Mouse (Mus musculus): ENCODE measurements around the gene Sec23b. TPM values are rescaled to one million over a fixed set of nuclear protein-coding genes. Genes with fewer than 3 reads are reported as not detected.
"Not testable (repeated sequence)": the region's sequence is repeated elsewhere in the genome, so short reads cannot be mapped to it uniquely, and the experiment has no call there.

Sec23b gene
- 10 to 100 TPM; 37.6 to 37.7 TPM for total RNA-seq (2021)

DNA sequence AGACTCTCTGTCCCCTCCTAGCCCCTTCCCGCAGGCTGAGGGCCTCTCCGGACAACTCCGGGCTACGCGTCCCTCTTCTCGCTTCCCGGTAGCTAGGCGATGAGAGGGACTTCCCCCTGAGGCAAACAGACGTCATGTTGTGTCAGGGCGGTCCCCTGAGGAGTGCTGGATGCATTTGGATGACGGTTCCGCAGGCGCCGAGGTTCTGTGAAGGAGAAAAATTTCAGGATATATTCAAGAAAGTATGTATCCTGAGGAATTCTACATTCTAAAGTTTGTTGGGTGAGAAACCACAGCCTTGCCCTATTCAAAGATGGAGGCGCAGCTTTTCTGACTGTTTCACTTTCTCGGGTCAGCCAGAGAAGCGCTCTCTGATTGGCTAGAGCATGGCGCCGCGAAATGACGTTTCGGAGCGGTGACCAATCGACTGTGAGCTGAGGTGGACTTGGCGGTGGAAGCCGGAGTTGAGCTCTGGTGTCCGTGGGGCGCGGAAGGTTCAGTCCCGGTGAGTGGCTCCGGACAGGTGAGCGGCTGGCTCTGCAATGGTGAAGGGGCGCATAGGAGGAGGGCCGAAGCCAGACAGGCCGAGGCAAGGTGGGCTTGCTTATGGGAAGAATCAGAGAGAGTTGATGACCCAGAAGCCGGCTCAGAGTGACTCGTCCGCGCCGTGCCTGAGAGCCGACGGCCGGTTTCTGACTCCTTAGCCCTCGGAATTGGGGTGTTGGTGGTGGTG lies at the start of gene Sec23b:
TSS of gene Sec23b (plus strand) at position 410 of the 733 bp plus-strand sequence.
- peak; percentile 97 for DNase-seq

DNA sequence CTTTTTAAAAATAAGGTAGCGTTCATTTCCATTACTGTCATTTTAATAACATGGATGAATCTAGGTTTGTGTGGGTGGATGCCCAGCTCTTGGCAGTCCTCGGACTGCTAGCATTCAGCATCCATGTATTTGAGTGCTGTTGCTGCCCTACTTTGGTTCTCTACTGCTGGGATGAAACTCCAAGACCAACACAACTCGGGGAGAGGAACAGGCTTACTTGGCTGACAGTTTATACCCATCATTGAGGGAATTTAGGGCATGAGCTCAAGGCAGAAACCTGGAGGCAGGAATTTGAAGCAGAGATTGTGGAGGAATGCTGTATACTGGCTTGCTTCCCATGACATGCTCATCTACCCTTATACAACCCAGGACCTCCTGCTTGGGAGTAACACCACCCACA lies 41.4 kb upstream of the Sec23b start:
- no peak for DNase-seq

DNA sequence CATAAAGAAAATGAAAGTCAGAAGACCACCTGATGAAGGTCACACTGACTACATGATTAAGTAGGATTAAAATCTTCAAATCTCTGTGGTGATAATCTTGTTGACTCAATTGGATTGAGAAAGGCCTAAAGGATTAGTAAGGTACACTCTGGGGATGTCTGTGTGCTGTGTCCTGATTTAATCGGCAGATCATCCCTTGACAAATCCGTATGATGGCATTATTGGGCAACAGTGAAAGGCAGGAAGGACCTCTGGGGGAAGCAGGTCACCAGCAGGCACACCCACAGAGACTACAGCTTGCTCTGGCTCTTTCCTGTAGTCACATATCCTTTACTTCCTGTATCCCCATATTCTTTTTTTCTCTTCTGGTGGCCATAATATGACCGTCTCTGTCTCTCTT lies 36.3 kb upstream of the Sec23b start:
- DNase-seq, result no peak

DNA sequence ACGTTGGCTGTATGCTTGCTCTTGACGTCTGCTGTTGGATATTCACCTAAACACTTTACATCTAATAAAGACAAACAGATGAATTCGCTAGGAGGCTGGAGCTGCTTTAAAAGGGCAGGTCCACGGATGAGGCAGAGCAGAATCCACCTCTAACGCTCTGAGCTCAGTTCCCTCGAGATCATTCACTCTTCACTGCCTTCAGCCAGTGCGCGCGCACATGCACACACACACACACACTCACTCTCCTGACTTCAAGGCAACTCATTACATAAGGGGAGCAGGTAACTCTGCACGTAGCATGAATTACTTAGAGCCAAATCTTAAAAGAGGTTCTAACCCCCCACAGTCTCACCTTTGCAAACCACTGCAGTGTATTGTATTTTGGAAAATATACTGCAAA lies 30.2 kb upstream of the Sec23b start:
- no peak for DNase-seq

DNA sequence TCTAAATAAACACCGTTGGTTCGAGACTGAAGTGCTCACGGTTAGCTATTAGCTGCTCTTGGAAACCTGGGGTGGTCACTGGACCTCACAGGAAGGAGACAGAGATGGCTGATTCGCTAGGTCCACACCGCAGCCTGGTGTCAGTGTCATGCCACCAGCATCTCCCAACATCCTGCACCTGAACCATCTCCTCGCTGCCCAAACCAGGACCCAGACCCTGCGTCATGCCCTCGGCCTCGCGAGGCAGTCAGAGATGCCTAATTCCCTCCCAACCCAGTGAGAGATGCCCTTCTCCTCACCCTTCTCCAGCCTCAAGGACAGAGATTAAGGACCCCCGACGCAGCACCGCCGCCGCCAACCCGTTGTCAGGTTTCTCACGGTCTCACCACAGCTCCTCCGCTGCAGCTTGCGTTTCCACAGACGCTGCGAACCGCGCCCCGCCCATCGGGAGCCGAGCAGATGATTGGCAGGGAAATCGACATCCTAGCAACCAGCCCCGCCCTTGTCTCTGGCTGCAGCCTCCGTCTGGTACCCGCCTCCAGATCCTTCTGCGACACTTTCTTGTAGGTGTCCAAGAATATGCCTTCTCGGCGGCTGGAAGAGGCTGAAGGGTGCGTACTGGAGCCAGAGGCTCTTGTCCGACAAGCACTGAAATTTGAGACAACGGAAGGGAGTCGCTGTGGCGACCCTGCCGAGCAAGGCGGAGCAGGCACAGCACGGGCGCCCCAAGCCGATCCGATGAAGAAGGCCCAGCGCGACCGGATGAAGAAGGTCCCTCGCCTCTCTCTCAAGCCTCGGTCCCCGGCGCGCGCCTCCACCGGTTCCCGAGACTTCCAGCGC lies 28.8 kb upstream of the Sec23b start, which contains the start of the genes Dzank1 and Polr3f:
TSS of gene Dzank1 (minus strand) at position 434 of the 840 bp plus-strand sequence.
TSS of gene Polr3f (plus strand) at position 738 of the 840 bp plus-strand sequence.
- peak; percentile 95 for DNase-seq

DNA sequence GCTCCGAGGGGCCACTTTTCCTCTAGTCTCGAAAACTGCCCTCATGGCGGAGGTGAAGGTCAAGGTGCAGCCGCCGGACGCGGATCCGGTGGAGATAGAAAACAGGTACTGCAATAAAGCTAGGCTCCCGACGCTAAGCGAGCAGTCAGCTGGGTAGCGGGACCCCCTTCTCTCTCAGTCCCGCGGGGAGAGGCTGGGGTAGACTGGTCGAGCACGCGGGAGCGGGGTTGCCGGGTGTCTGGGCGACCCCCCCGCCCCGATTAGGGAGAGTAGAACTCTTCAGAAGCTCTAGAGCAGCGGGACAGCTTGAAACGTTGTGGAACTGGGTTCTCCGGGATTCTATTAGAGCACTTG lies 28.2 kb upstream of the Sec23b start:
- DNase-seq, result no peak

DNA sequence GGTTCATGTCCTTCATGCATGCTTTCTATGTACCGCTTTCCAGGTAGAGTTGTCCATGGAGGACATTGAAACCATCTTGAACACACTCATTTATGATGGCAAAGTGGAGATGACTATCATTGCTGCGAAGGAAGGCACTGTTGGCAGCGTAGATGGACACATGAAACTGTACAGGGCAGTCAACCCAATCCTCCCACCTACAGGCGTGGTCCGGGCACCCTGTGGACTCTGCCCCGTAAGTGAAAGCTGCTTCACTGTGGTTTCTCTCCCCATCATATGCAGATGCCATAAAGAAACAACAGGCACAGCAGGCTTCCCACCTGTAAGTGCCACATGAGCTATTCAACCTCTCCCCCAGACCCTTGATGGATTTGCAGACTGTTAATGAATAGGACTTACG lies 18.9 kb upstream of the Sec23b start:
- DNase-seq, result no peak

DNA sequence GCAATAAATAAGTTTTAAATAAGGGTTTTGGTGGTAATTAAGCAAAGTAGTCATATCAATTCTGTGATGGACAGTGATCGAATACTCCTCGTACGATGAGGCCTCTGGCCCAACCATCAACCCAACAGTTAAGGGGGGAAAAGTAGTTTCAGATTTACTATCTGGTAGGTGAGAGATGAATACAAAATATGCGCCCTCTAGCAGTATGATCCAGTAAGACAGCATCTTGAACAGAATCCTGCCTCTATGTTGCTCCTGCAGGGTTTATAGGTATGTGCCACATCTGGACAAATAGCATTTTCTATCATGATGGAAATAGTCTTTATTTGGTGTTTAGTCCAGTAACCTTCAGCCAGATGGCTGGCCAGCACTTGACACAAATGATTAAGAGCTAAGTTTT lies 14.8 kb upstream of the Sec23b start:
- no peak for DNase-seq

DNA sequence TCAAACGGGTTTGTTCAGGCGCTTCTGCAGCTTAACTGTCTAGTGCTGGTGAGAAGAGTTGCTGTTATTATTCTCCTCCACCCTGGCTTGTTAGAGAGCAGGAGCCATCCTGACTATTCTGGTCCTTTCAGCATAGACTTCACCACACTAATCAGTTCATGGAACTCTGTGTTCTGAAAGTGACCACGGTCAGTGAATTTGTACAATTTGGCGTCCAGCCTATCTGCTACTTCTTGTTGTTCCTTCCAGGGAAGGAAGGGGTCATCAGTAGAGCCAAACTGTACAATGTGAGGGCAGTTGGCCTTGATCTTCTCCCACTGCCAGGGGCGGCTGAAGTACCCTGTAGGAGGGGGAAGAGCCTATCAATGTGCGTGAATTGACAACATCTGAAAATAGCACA lies 12.4 kb upstream of the Sec23b start:
- peak; percentile 11 for DNase-seq

DNA sequence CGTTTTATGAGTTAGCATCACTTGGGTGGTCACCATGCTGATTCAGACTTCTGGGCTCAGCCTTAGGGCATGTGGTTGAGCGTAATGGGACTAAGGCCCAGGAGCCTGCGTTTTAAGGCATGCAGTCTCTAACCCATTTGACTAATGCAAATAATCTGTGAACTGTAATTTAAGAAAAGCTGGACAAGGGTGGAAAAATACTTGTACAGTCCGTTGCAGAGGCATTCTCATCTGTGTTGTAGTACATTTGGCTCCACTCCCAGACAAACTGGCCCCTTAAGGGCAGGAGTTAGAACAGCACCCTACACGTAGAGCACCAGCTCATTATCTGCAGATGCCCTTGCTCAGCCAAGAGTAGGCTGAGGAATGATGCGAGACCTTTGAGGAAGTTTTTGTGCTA lies 11.4 kb upstream of the Sec23b start:
- peak; percentile 32 for DNase-seq

DNA sequence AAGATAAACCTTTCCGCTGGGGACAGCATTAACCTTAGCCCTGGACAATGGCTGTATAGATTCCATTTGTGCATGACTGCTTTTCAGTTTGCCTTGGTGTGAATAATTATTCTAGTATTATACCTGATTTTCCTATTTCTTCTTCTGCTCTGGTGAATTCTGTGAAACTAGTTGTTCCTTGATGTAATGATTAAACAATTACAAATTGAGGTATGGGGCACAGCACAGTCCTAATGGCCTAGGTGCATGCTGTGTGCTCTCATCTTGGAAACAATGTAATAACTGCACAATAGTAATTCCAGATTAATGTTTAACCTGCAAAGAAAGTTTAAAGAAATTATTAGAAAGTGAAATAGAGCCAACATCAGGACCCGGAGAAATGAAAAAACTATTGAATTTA lies 11.0 kb upstream of the Sec23b start:
- no peak for DNase-seq

DNA sequence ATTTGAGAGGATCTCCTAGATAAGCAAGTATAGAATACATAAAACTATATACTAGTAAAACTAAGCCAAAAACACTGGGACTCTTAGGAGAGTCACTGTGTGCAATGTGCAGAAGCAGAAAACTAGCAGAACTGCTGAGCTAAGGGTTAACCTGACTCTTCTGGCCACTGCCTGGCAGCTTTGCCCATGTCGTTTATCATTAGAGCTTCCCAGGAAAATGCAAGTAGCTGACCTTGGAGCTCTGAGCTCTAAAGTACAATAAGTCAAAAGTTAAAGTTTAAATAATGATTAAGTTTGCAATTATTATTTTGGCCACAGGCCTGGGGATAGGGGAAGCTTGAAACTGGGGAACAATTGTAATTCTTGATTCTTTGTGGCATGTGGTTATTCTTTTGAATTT lies 10.5 kb upstream of the Sec23b start:
- DNase-seq, result no peak

DNA sequence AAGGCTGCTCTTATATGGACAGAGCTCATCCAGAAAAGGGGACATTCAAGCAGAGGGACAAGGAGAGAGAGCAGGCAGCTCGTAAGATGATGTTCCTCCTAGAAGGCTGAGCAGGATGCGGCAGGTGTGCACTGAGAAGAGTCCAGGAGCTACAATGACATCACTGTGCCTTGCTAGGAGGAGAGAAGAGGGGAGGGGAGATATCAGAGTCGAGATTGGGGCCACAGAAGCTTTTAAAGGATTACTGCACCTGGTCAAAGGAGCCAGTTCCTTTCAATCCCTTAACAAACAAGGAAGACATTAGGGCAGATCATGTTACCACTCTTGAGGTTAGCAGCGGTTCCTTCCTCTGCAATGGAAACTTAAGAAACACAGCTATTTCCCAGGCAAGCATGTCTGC lies 8.5 kb upstream of the Sec23b start:
- no peak for DNase-seq

DNA sequence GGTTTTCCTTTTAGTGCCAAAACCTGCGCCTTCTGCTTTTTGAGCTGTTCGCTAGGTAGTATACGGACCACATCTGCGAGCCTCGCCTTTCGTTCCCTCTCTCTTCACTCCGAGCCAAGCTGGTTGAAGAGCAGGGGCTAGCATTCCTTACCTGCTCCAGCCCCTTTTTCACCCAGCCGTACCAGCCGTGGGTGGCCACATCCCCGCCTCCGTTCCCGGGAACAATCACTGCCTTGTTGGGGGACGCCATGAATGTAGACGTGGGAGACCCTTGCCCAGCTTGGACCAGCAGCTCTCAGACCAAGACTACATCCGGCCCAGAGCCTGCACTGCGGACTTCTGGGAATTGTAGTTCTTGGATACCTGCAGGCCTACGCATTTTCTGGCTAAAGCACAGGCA lies 5.5 kb upstream of the Sec23b start, which contains the start of gene Rbbp9:
TSS of gene Rbbp9 (minus strand) at position 341 of the 400 bp plus-strand sequence.
- DNase-seq, result peak; percentile 55

DNA sequence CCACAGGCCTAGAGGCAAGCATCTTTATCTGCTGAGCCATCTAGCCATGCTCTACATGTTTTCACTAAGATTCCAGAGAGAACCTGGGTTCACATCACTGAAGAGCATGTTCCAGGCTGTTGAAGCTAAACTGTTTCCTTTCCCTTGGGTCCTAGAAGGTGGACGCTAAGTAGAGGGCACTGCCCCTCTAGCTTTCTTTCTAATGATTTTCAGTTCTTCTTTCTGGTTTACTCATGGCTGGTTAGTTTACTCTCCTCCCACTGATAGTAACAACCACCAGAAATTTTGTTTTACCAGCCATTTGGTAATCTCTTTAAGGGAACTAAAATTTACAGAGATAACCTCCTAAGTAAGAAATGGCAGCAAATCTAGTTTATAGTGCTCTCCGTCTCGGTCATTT lies 2.1 kb upstream of the Sec23b start:
- no peak for DNase-seq

DNA sequence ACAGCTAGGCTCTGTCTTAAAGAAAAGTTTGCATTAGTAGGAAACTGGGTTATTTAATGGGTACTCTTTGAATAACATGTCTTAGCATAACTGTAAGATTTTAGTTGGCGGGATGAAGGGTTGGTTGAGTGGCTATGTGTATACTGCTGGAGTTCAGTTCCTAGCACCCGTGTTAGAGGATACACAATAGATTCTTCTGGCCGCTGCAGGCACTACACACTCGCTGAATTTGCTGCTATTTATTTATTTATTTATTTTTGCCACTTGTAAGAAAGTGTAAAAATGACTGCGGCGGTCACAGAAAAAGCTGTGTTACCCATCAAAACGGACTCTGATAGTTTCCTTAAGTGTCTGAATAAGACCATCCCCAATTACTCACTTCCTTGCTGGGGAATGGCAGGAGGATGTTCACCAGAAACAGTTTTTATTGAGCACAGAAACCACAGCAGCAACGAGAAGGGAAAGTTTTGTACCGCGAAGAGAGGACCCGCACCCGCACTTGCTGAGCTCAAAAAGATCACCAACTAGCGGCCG lies 676 bp upstream of the Sec23b start:
- DNase-seq, result no peak

DNA sequence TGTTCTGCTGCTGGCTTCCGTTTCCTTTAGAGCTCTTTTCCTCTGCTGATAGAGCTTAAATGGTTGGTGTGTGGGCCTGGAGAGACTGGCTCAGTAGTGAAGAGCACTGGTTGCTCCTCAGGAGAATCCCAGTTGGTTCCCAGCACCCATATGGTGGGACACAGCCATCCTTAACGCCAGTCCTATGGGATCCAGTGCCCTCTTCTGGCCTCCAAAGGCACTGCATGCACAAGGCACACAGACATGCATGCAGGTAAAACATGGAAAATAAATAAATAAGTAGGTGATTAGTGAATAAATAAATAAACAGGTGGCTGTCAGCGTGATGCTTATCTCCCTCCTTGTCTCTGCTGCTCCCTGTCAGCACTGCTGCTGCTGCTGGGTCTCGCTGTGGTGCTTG lies 32.7 kb downstream of the Sec23b start:
- DNase-seq, result no peak

DNA sequence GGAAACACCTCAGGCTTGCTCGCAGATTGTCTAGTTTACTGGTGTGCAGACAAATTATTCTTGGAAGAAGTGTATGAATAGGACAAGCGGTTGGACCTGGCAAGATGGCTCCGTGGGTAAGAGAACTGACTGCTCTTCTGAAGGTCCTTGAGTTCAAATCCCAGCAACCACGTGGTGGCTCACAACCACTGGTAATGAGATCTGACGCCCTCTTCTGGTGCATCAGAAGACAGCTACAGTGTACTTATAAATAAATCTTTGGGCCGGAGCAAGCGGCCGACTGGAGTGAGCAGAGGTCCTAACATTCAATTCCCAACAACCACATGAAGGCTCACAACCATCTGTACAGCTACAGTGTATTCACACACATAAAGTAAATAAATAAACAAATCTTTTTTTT lies 37.0 kb downstream of the Sec23b start:
- DNase-seq, result not testable (repeated sequence)

DNA sequence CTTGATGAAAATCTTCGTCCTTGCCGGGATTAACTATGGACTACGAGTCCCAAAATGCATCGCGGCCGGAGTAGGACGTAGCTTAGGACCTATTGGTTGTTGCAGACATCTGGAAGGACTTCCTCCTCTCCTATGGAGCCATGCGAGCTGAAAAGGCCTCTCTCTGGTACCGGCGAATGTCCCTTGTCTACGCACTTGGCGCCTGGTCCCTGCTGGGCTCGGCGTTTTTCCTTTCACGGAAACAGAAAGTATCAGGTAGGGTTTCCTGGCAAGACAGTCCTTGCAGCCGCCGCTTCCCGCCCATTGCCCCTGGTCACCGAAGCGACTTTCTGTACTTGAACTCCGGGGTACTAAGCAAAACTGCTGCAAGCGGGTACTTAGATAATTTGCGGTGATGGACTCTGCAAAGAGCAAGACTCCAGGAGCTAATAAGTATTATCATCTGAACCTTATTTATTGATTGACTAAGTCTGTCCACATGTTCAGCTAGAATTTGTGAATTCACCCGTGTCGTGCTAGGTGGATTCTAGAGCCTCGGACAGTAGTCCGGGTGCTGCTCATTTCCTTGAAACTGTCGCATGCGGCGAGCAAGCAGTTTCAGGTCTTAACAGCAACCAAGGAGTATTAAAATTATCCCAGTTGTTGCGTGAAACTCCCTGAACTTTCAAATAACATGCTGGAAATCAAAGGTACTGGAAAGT lies 38.1 kb downstream of the Sec23b start, which contains the start of gene Smim26:
TSS of gene Smim26 (plus strand) at position 104 of the 701 bp plus-strand sequence.
- DNase-seq, result peak; percentile 74

DNA sequence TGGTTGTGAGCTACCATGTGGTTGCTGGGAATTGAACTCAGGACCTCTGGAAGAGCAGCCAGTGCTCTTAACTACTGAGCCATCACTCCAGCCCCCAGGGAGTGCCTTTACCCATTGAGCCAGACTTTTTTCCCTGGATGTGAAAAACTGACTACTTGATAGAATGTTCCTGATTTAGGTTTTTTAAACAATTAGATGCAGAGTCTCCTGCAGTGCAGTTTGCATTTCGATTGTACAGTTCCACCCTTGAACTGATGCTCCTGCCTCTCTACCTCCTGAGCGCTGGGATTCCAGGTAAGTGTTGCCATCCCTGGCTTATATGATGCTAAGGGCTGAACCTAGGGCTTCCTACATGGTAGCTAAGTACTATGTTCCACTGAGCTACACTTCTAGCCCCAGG lies 42.0 kb downstream of the Sec23b start:
- no peak for DNase-seq

DNA sequence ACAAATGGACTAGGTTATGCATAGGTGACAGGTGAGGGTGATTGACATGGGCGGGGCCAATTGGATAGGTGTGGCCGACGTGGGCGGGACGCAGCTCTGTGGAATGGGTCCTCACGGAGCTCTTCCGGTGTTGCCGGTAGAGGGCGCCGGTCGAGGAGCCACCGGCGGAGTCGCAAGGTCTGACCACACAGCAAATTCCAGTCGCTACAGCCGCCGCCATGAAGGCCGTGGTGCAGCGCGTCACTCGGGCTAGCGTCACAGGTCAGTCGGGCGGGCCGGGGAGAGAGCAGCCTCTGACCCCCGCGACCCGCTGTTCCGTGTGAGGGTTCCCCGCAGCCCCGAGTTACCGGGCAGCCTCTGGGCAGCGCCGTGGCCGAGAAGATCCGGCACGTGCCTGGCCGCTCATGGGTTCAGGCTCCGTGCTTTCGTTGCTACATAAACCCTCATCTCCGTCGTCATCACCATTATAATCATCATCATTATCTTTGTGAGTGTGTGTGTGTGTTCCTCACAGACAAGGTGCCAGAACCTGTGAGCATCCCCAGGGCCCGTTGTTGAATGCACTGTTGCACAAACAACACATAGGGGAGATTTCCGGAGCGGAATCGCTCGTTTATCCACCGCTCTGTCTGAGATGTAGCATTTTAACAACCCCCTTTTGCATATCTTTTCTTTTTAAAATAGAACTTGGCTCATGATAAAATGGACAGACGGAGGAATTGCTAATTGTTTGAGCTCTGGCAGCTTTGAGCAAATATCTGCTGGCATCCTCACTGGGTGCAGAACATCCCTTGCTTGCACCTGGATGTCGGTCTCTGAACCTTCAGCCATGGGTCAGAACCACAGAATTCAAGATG lies 44.0 kb downstream of the Sec23b start, which contains the start of gene Dtd1:
TSS of gene Dtd1 (plus strand) at position 67 of the 857 bp plus-strand sequence.
- peak; percentile 88 for DNase-seq

DNA sequence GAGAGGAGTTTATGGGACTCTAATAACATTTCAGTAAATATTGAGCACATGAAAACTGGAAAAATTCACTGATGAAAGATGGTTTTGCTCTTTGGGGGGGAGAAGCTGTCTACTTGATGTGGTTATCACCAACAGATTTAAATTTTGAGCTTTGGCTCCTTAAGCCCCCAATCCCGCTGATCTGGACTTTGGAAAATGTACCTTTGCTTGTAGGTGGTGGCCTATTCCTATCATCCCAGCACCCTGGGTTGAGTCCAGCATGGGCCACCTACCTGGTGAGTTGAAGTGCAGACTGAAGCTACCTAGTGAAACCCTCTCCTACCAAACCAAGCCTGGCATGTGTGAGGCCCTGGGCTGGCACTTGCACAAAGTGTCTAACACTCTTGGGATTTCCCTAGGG lies 45.5 kb downstream of the Sec23b start:
- no peak for DNase-seq

Data from heart, postnatal 4 days (tissue).